Mouse (Mus musculus) liver, postnatal 0 days (tissue): ENCODE measurements at regions not wholly inside any gene's neighbourhood (a gene's known extent, or its start where the extent isn't known, plus 50 kb on each side); places are given as distances from the start of the nearest gene placed in this dataset.

Source experiments
- ATAC-seq: fragments of 200-750 bp; cut with Nextera tagmentation; 2 replicates; pipeline ENCODE4 v1.8.0; 2017; ENCODE audit warnings: mild to moderate bottlenecking, moderate library complexity
- DNase-seq: peaks from one replicate; pipeline ENCODE4 v3.0.0-alpha.2; 2016
- H3K27ac ChIP-seq: fragments of 300-500 bp; sonication (generic); 2 replicates; pipeline ENCODE4 v1.5.1; 2014; ENCODE audit warnings: antibody characterized with exemption, moderate library complexity, mild to moderate bottlenecking, low read depth
- H3K27me3 ChIP-seq: fragments of 300-500 bp; sonication (generic); 2 replicates; pipeline ENCODE4 v1.6.1; 2014; ENCODE audit warnings: low read length, control low read depth, mixed read lengths; ENCODE audit not compliant: insufficient read depth
- H3K36me3 ChIP-seq: fragments of 300-500 bp; sonication (generic); replicated peaks from 2 replicates; pipeline ENCODE4 v1.6.1; 2014; ENCODE audit warnings: mild to moderate bottlenecking, control low read depth, low read length, moderate library complexity, mixed read lengths; ENCODE audit not compliant: insufficient read depth
- H3K4me1 ChIP-seq: fragments of 300-500 bp; sonication (generic); 2 replicates; pipeline ENCODE4 v1.6.1; 2014; ENCODE audit warnings: antibody characterized with exemption, mild to moderate bottlenecking, control low read depth; ENCODE audit not compliant: insufficient read depth
- H3K4me2 ChIP-seq: fragments of 300-500 bp; sonication (generic); 2 replicates; pipeline ENCODE4 v1.6.1; 2014; ENCODE audit warnings: low read depth, mild to moderate bottlenecking, low read length, moderate library complexity, mixed read lengths
- H3K4me3 ChIP-seq: fragments of 300-500 bp; sonication (generic); 2 replicates; pipeline ENCODE4 v1.5.1; 2014; ENCODE audit warnings: low read depth, low read length
- H3K9ac ChIP-seq: fragments of 300-500 bp; sonication (generic); replicated peaks from 2 replicates; pipeline ENCODE4 v1.6.1; 2014; ENCODE audit warnings: mild to moderate bottlenecking, moderate library complexity
- H3K9me3 ChIP-seq: fragments of 300-500 bp; sonication (generic); 2 replicates; pipeline ENCODE4 v1.6.1; 2016; ENCODE audit warnings: mild to moderate bottlenecking, control low read depth, low read length, mixed read lengths
- CTCF ChIP-seq: sonication (generic); IDR thresholded peaks from 2 replicates; pipeline ENCODE4 v1.5.1; 2016; ENCODE audit warnings: antibody characterized with exemption, low read depth
- EP300 ChIP-seq: IDR thresholded peaks from 2 replicates; pipeline ENCODE4 v1.6.1; 2016; ENCODE audit warnings: antibody characterized with exemption, low read depth, mild to moderate bottlenecking
- WGBS: fragments of 180-500 bp; shearing (Covaris S2); extraction: QIAGEN DNeasy Blood & Tissue Kit; methylation state at CpG from one replicate; pipeline ENCODE4 v1.1.7; 2014; ENCODE audit not compliant: insufficient replicate concordance; 5-methylcytosine and 5-hydroxymethylcytosine counted together

- H3K27me3 ChIP-seq: peaks cover 12% of the 10 kb centered on the region; the same call in 1 of the 2 replicates
- no peaks in the 10 kb centered on the region for H3K9me3 ChIP-seq
- 46% methylated on average over 5 of the region's 5 CpGs for WGBS
- no peak for TF ChIP-seq EP300
- H3K4me1 ChIP-seq: peaks cover 7% of the 10 kb centered on the region
- no peak overlapping the region for H3K27ac ChIP-seq
- ATAC-seq: peak; percentile 60
- no peaks in the 10 kb centered on the region for H3K36me3 ChIP-seq
- DNase-seq: no peak
- no peak overlapping the region; the same call in 1 of the 2 replicates for H3K4me3 ChIP-seq
- H3K9ac ChIP-seq: no peak overlapping the region
- peak overlapping the region; percentile 61 for H3K4me2 ChIP-seq
Observed at GRCm38 (mm10) chr19:45310291-45310881, 53.1 kb upstream of the Btrc start.

GRCm38 (mm10) chr19:45310944-45311603, 52.5 kb upstream of the Btrc start:
- H3K9me3 ChIP-seq: no peaks in the 10 kb centered on the region
- DNase-seq: peak; percentile 74
- no peak overlapping the region for H3K9ac ChIP-seq
- no peak overlapping the region for H3K27ac ChIP-seq
- 12% methylated on average over 15 of the region's 15 CpGs for whole genome bisulfite sequencing
- H3K36me3 ChIP-seq: no peaks in the 10 kb centered on the region
- peaks cover 6% of the 10 kb centered on the region; the same call in 1 of the 2 replicates for H3K27me3 ChIP-seq
- peaks cover 7% of the 10 kb centered on the region for H3K4me1 ChIP-seq
- peak overlapping the region; percentile 61 for H3K4me2 ChIP-seq
- no peak overlapping the region; the same call in 1 of the 2 replicates for H3K4me3 ChIP-seq
- ATAC-seq: peak; percentile 64
- TF ChIP-seq EP300: no peak
- TF ChIP-seq CTCF: no peak

- no peak for ATAC-seq
- WGBS: 75% methylated on average over 19 of the region's 19 CpGs
- H3K4me2 ChIP-seq: no peak overlapping the region
- H3K9ac ChIP-seq: no peak overlapping the region
- TF ChIP-seq CTCF (no peak), EP300 (no peak)
- 0 out of 2 replicates have a peak, but pooled peaks cover 1% of the 10 kb centered on the region for H3K27me3 ChIP-seq
- no peaks in the 10 kb centered on the region for H3K36me3 ChIP-seq
- DNase-seq: no peak
- H3K4me3 ChIP-seq: no peak overlapping the region
- no peaks in the 10 kb centered on the region for H3K9me3 ChIP-seq
- H3K27ac ChIP-seq: no peak overlapping the region
- peaks cover 7% of the 10 kb centered on the region for H3K4me1 ChIP-seq
Observed at GRCm38 (mm10) chr19:45311831-45312537, 51.5 kb upstream of the Btrc start.

GRCm38 (mm10) chr19:45312713-45313365, 50.7 kb upstream of the Btrc start:
- no peak for DNase-seq

More at GRCm38 (mm10) chr19:45312713-45313365, 50.7 kb upstream of the Btrc start:
- Histone ChIP-seq H3K27me3 (no peaks in the 10 kb centered on the region), H3K4me2 (no peak overlapping the region), H3K36me3 (no peaks in the 10 kb centered on the region), H3K9ac (no peak overlapping the region), H3K4me3 (no peak overlapping the region), H3K9me3 (no peaks in the 10 kb centered on the region), H3K27ac (no peak overlapping the region), H3K4me1 (peaks cover 7% of the 10 kb centered on the region)
- WGBS: 62% methylated on average over 6 of the region's 6 CpGs
- no peak for TF ChIP-seq EP300
- no peak for TF ChIP-seq CTCF
- ATAC-seq: no peak
